Mouse (Mus musculus): ENCODE measurements around the gene Ccdc85b.

Gene Ccdc85b

GRCm38 (mm10) chr19:5481398-5481797 is 23.7 kb upstream of the Ccdc85b start:
- DNase-seq (ENCODE audit: low read depth, low spot score): no peak

DNA sequence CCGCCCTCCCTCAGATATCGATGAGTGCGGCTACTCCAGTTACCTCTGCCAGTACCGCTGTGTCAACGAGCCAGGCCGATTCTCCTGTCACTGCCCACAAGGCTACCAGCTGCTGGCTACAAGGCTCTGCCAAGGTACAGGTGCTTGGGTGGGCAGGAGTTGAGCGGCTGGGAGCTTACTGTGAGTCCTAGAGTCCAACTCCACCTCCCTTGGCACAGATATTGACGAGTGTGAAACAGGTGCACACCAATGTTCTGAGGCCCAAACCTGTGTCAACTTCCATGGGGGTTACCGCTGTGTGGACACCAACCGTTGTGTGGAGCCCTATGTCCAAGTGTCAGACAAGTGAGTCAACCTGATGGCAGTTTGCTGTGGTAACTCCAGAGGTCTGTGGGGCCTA is 22.3 kb upstream of the Ccdc85b start:
- no peak for DNase-seq (ENCODE audit: low read depth, low spot score)

DNA sequence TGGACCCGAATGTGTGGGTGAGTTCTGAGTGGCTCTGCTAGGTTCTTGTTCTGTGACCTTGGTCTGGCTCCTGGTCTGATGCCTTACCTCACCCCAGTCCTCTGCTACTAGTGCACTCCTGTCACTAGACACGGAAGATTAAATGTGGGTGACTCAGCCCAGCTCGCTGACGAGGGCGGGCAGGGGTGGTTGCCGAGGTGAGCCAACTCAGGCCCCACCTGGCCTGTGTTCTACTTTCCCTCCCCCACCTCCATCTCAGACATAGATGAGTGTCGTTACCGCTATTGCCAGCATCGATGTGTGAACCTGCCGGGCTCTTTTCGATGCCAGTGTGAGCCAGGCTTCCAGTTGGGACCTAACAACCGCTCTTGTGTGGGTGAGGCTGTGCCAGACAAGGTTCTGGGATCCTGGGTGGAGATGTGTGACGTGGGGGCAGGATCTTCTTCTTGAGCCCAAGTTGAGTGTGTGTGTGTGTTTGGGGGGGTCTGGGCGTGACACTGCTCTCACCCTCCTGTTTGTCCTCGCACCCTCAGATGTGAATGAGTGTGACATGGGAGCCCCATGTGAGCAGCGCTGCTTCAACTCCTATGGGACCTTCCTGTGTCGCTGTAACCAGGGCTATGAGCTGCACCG is 20.1 kb upstream of the Ccdc85b start:
- no peak for DNase-seq (ENCODE audit: low read depth, low spot score)

DNA sequence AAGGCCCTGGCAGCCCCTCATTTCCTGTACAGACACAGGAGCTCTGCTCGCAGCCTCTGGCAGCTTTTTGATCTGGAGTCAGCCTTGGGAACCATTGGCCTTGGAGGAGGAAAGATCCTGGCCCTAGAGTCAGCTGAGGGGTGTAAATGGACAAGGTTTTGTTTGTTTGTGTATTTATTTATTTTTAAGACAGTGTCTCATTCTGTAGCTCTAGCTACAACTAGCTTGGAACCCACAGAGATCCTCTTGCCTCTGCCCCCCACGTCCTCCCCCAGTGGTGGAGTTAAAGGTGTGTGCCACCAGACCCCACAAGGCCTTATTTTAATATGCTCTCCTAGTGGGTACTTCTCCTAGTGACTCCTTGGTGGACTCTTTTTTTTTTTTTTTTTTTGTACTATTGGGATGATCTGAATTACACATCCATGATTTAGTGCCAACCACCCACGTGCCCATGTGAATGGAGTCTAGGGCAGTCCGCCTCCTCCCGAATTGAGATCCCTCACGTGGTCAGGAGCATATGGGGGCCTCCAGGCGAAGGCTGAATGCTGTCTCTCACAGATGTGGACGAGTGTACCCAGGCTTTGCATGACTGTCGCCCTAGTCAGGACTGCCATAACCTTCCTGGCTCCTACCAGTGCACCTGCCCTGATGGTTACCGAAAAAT is 19.4 kb upstream of the Ccdc85b start:
- no peak for DNase-seq (ENCODE audit: low read depth, low spot score)

DNA sequence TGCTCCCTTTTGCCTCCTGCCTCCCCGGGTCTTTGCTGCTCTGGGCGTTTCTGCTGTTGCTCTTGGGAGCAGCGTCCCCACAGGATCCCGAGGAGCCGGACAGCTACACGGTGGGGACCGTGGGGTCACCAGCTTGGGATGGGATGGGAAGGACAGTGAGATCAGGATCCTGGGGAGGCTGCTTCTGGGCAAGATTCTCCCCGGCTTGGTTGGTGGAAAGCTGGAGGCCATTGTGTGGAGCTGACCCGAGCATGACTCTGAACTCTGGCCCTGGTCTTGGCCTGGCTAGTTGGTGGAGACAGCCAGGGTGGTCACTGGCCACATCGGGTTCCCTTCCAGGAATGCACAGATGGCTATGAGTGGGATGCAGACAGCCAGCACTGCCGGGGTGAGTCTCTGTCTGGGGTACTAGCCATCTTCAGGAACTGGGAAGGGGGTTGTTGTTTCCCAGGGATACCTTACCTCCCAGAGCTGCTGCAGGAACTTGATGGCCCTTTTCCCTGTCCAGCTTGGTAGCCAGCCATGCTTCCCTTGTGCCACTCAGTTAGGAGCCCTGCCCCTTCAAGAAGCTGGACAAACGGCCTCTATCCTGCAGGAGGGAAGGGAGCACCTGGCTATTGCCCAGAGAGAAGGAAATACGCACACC is 17.5 kb upstream of the Ccdc85b start:
- DNase-seq (ENCODE audit: low read depth, low spot score): no peak

DNA sequence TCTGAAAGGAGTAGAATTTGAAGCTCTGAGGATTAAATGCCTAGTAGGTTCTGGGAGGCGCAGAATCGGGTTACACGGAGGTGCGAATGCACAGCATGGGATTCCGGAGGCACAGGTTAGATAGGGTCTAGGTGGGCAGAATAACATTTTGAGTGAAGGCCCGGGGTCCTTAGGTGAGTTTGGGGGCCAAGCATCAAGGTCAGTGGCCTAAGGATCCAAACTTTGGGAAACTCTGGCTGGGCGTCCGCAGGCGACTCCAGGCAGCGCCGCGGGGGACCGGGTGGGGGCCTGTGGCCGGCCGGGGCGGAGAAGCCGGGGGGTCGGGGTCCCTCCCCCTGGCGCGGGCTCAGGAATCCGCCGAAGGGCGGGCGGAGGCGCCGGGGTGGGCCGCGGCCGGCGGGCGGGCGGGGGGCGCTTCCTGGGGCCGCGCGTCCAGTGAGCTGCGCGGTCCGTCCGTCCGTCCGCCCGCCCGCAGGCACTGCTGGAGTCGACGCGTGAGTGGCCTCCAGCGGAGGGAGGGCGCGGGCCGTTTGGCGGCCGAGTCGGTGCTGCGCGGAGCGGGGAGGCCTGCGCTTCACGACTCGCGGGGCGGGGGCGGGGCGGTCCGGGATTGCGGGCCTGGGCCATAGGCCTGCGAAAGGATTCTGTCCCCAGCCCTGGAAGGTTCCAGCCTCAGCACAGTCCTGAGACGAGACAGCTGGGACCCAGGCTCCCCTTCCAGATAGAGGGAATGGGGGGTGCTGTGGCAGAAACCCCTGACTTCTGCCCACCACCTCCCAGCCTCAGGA is 16.8 kb upstream of the Ccdc85b start:
- no peak for DNase-seq (ENCODE audit: low read depth, low spot score)

- no peak for DNase-seq (ENCODE audit: low read depth, low spot score)
Observed at GRCm38 (mm10) chr19:5473720-5474119, 16.0 kb upstream of the Ccdc85b start, which contains the start of gene Efemp2. Gene Efemp2 (plus strand): TSS chr19:5473954.

- no peak for DNase-seq (ENCODE audit: low read depth, low spot score)
Observed at GRCm38 (mm10) chr19:5472857-5473256, 15.2 kb upstream of the Ccdc85b start.

DNA sequence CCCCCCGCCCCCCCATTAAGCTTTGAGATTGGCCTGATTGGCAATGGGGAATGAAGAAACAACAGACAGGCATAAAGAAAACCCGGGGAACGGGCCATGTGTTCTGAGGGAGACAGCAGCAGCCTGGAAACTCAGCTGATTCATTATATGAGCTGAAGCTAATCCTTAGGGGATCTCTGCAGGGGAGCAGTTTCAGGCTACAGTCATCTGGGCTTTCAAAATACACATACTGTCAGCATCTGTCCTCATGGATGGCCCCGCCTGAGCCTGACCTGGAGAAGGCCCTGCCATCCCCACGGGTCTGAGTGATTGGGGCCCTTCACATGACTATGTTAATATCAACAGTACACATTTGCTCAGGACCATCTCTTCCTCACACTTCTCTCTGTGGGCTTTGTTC is 14.2 kb upstream of the Ccdc85b start:
- no peak for DNase-seq (ENCODE audit: low read depth, low spot score)

GRCm38 (mm10) chr19:5468374-5468773 is 10.7 kb upstream of the Ccdc85b start, which contains the start of gene Ctsw:
Gene Ctsw (minus strand): TSS chr19:5468507.
- DNase-seq (ENCODE audit: low read depth, low spot score): no peak

DNA sequence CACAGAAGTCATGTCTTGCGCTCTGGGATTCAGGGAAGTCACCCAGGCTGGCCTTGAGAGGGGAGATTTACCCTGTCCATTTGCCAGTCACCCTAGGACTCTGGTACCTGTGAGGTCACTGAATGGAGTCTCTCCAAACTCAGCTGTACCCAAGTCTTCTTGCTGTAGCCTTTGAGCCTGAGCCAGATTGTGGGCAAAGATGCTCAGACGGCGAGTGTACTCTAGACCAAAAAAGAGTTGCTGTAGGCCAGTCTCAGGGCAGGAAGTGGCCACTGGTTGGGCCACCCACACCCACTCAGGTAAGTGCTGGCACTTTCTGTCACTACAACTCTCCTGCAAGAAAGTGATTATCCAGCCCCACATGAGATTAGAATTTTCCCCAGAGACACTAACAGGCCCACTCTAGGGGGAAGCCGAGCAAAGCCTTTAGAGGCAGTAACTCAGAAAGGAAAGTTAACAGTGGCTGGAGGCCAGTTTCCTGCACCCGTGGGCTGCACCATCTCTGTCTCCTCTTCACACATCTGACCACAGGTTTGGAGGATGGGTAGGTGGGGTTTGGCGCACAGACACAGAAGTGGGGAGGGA is 9.3 kb upstream of the Ccdc85b start:
- DNase-seq (ENCODE audit: low read depth, low spot score): no peak

- no peak for DNase-seq (ENCODE audit: low read depth, low spot score)
Observed at GRCm38 (mm10) chr19:5465037-5465436, 7.3 kb upstream of the Ccdc85b start.

DNA sequence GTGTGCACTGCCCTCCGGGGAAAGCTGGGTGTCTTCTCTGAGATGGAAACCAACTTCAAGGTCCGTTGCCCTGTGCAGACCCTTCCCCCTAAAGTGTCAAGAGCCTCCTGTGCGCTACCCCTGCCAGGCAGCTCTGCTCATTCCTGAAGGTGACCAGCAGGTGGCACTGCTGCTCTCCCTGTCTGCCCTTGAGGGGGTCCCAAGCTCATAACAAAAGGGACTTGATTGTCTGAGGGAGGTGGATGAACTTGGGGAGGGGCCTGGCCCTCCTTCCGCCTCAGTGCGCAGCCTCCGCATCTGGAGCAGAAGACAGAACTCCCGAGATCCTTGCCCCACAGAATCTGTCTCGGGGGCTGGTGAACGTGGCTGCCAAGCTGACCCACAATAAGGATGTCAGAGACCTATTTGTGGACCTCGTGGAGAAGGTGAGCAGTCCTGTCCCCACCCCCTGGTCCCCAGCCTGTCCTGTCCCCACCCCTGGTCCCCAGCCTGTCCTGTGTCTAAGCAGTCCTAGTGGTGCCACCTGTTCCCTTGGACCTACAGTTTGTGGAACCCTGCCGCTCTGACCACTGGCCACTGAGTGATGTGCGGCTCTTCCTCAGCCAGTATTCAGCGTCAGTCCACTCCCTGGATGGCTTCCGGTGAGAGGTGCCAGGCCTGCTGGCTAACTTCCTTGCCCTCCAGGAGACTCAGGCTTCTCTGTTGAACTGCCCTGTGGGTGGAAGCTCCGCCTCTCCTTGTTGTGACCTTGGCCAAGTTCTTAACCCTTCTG is 6.3 kb upstream of the Ccdc85b start:
- no peak for DNase-seq (ENCODE audit: low read depth, low spot score)

DNA sequence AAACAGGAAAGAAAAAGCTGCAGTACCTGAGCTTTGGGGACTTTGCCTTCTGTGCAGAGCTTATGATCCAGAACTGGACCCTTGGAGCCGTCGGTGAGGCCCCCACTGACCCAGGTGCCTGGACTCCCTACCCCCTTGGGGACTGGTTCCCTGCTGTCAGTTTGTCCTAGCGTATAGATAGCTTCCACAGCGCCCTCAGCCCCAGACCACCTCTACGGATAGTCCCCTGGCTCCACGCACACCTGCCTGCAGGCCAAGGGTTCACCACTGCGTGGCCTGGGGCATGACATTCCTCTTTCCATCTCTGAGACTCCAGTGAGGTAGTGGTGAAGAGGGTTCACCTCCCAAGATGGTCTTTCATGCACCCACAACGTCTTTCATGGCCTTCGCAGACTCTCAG is 5.5 kb upstream of the Ccdc85b start:
- DNase-seq (ENCODE audit: low read depth, low spot score): no peak

GRCm38 (mm10) chr19:5461411-5461810 is 3.7 kb upstream of the Ccdc85b start:
- DNase-seq (ENCODE audit: low read depth, low spot score): no peak

GRCm38 (mm10) chr19:5460465-5460911 is 2.8 kb upstream of the Ccdc85b start, which contains the start of gene Fibp:
Gene Fibp (plus strand): TSS chr19:5460615.
- DNase-seq (ENCODE audit: low read depth, low spot score): peak; percentile 70

GRCm38 (mm10) chr19:5459896-5460295 is 2.2 kb upstream of the Ccdc85b start:
- DNase-seq (ENCODE audit: low read depth, low spot score): no peak

DNA sequence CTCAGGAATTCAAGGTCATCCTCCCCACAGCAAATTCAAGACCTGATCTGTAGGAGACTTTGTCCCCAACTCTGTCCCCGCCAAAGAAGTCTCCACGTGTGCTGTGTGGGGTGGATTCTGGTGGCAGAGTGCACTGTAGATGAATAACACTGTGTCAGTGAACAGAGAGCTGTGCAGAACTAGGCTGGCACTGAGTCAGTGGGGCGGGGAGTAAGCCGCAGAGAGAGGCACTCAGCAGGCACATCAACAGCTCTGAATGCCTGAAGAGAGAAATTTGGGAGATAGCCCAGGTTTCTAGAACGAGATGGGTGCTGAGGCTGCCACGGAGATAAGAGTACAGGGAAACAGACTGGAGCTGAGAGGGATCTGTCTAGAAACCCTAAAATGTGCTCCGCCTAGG is 1.3 kb upstream of the Ccdc85b start:
- no peak for DNase-seq (ENCODE audit: low read depth, low spot score)

DNA sequence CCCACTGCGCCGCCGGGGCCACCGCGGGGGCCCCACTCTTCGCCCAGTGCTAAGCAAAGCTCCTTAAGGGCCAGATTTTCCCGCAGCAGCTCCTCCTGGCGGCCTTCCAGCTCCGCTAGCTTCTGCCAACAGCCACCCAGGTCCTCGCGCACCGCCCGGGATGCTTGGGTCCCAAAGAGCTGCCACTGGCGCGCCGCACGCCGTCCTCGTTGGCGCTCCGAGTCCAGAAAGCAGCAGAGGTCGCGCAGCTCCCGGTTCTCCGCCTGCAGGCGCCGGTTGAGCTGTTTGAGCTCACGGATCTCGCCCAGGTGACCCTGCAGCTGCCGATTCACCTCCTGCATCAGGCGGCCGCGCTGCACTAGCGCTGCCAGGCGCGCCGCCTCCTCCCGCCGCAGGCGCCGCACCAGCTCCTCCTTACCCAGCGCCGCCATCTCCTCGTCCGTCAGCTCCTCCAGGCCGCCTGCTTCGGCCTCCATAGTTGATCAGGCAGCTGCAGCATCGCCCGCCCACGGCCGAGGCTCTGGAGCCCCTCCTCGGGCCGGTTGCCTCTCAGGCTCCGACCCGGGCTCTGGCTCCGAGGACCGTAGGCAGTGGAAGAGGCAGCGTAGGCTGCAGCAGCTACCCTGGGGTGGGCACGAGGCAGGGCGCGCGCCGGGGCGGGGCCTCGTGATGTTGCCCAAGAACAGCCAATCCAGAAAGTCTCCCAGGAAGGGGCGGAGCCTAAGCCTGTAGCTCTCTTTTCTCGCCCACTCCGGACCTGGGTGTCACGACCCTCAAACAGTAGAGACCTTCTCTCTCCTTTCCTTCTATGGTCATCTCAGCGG is 560 bp downstream of the Ccdc85b start:
- peak; percentile 89 for DNase-seq (ENCODE audit: low read depth, low spot score)

Data from brain, embryonic 18.5 days (tissue).